Mouse (Mus musculus) ovary, postnatal 36 days (tissue): ENCODE measurements around the gene Tmem102.
A peak's percentile ranks its signal among the peaks of the same experiment; 100 is the strongest.

ENCODE experiments used
- DNase-seq: peaks from one replicate; pipeline ENCODE4 v3.0.0; 2022; ENCODE audit warnings: low spot score, mixed read lengths

The Tmem102 gene

GRCm38 (mm10) chr11:69787306-69787705 is 18.1 kb downstream of the Tmem102 start:
- no peak for DNase-seq

GRCm38 (mm10) chr11:69784793-69785272 is 20.6 kb downstream of the Tmem102 start:
- DNase-seq, result no peak

- no peak for DNase-seq
Observed at GRCm38 (mm10) chr11:69781828-69782227, 23.6 kb downstream of the Tmem102 start.

GRCm38 (mm10) chr11:69778985-69779384 is 26.4 kb downstream of the Tmem102 start:
- DNase-seq, result no peak

- no peak for DNase-seq
Observed at GRCm38 (mm10) chr11:69778258-69778982, 27.0 kb downstream of the Tmem102 start.

GRCm38 (mm10) chr11:69777504-69778257 is 27.7 kb downstream of the Tmem102 start:
- no peak for DNase-seq

- DNase-seq, result no peak
Observed at GRCm38 (mm10) chr11:69776488-69776887, 28.9 kb downstream of the Tmem102 start.

GRCm38 (mm10) chr11:69775716-69776115 is 29.7 kb downstream of the Tmem102 start:
- no peak for DNase-seq

- no peak for DNase-seq
Observed at GRCm38 (mm10) chr11:69774961-69775360, 30.5 kb downstream of the Tmem102 start.

- DNase-seq, result no peak
Observed at GRCm38 (mm10) chr11:69767625-69767909, 37.9 kb downstream of the Tmem102 start.

- no peak for DNase-seq
Observed at GRCm38 (mm10) chr11:69766872-69767624, 38.4 kb downstream of the Tmem102 start.

- DNase-seq, result peak; percentile 71
Observed at GRCm38 (mm10) chr11:69766126-69766609, 39.3 kb downstream of the Tmem102 start.

- peak; percentile 57 for DNase-seq
Observed at GRCm38 (mm10) chr11:69765221-69766125, 40.0 kb downstream of the Tmem102 start, which contains the start of gene Zbtb4. Gene Zbtb4 (plus strand): TSS chr11:69765912.

- DNase-seq, result no peak
Observed at GRCm38 (mm10) chr11:69763551-69763950, 41.9 kb downstream of the Tmem102 start.

GRCm38 (mm10) chr11:69761868-69762267 is 43.6 kb downstream of the Tmem102 start, which contains the start of gene Slc35g3:
Gene Slc35g3 (minus strand): TSS chr11:69761968.
- no peak for DNase-seq

- no peak for DNase-seq
Observed at GRCm38 (mm10) chr11:69760901-69761200, 44.6 kb downstream of the Tmem102 start.

GRCm38 (mm10) chr11:69760160-69760900 is 45.1 kb downstream of the Tmem102 start:
- DNase-seq, result no peak

- DNase-seq, result peak; percentile 80
Observed at GRCm38 (mm10) chr11:69758971-69759721, 46.3 kb downstream of the Tmem102 start.

GRCm38 (mm10) chr11:69758478-69758970 is 46.9 kb downstream of the Tmem102 start, which contains the start of gene Polr2a:
Gene Polr2a (minus strand): TSS chr11:69758637.
- DNase-seq, result peak; percentile 98

GRCm38 (mm10) chr11:69758090-69758456 is 47.4 kb downstream of the Tmem102 start:
- DNase-seq, result peak; percentile 98
